Mouse (Mus musculus): ENCODE results near the gene Mthfr.

Gene Mthfr

GRCm38 (mm10) chr4:148089166-148089565 is 50.3 kb downstream of the Mthfr start:
- 79% methylated on average over 4 of the region's 4 CpGs for WGBS

- WGBS = 95% methylated on average over 1 of the region's 1 CpGs
Measured at GRCm38 (mm10) chr4:148091181-148091580, 52.3 kb downstream of the Mthfr start.

GRCm38 (mm10) chr4:148092551-148093271 is 53.8 kb downstream of the Mthfr start:
- WGBS = 87% methylated on average over 11 of the region's 11 CpGs

- WGBS = 83% methylated on average over 5 of the region's 5 CpGs
Measured at GRCm38 (mm10) chr4:148094161-148094560, 55.3 kb downstream of the Mthfr start.

GRCm38 (mm10) chr4:148095081-148095480 is 56.2 kb downstream of the Mthfr start:
- WGBS = 85% methylated on average over 4 of the region's 4 CpGs

GRCm38 (mm10) chr4:148097936-148098335 is 59.1 kb downstream of the Mthfr start:
- WGBS = 98% methylated on average over 2 of the region's 2 CpGs

GRCm38 (mm10) chr4:148098666-148099065 is 59.8 kb downstream of the Mthfr start:
- 94% methylated on average over 3 of the region's 3 CpGs for WGBS

- WGBS = 17% methylated on average over 29 of the region's 29 CpGs
Measured at GRCm38 (mm10) chr4:148101801-148102527, 63.1 kb downstream of the Mthfr start.

- 87% methylated on average over 3 of the region's 3 CpGs for WGBS
Measured at GRCm38 (mm10) chr4:148104146-148104545, 65.3 kb downstream of the Mthfr start.

- 57% methylated on average over 22 of the region's 22 CpGs for WGBS
Measured at GRCm38 (mm10) chr4:148107621-148108291, 68.9 kb downstream of the Mthfr start.

- WGBS = 63% methylated on average over 7 of the region's 7 CpGs
Measured at GRCm38 (mm10) chr4:148108565-148109100, 69.8 kb downstream of the Mthfr start.
